Mouse (Mus musculus) frontal cortex, postnatal 14 days (tissue): ENCODE measurements around the gene Arhgap19.

Experiments used
- DNase-seq, 2 experiments: peaks; one replicate each; pipeline ENCODE4 v3.0.0; 2022; ENCODE audit warnings: low spot score in 2 of 2

Gene Arhgap19

DNA sequence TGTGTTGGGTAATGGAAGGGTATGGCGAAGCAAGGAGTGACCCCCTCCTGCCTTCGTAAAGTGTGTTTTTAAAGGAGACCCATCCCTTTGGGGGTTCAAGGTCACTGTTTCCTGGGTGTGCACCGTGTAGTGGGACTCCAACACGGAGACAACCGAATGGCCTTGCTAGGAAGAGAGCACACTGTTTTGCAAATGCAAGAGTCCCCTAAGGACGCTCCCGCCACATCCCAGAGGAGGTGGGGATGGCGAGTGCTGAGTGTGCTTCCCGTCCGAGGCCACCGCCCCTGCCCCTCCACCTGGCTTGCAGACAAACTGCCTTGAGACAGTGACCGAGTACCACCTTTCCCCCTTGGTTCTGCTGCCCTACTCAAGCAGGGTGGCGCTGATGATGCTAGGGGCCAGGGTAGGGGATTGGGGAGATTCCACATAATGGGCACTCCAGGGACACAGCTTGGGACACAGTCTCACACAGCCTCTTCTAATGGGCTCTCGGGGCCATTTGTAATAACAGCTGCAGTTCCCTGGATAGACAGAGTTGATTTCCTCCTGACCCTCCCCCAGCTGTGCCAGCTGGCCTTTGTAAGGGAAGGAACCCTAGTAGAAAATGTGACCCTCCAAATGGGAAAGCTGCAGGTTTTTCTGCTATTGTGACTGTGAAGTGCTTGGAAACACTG lies 30.0 kb upstream of the Arhgap19 start:
- DNase-seq: no peak

DNA sequence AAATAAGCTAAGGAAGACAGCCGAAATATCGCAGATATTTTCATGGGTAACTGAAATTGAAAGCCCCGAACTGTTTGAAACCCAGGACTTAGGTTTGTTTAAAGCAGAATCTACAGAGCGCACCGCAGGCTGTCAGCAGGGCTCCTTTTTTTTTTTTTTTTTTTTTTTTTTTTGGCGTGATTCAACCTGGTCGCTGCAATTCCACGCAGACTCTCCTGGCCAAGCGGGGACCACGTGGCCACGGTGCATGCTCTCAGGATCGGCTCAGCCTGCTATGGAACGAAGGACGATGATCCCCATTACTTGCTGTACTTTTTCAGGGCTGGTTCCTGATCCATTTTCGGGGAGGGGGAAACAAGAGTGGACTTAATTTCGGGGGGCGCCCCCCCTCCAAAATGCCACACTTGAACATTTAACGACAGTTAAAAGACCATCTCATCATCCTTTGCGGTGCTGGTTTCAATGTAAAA lies 29.3 kb upstream of the Arhgap19 start:
- peak in 1 of 2 experiments; percentile 23 for DNase-seq

DNA sequence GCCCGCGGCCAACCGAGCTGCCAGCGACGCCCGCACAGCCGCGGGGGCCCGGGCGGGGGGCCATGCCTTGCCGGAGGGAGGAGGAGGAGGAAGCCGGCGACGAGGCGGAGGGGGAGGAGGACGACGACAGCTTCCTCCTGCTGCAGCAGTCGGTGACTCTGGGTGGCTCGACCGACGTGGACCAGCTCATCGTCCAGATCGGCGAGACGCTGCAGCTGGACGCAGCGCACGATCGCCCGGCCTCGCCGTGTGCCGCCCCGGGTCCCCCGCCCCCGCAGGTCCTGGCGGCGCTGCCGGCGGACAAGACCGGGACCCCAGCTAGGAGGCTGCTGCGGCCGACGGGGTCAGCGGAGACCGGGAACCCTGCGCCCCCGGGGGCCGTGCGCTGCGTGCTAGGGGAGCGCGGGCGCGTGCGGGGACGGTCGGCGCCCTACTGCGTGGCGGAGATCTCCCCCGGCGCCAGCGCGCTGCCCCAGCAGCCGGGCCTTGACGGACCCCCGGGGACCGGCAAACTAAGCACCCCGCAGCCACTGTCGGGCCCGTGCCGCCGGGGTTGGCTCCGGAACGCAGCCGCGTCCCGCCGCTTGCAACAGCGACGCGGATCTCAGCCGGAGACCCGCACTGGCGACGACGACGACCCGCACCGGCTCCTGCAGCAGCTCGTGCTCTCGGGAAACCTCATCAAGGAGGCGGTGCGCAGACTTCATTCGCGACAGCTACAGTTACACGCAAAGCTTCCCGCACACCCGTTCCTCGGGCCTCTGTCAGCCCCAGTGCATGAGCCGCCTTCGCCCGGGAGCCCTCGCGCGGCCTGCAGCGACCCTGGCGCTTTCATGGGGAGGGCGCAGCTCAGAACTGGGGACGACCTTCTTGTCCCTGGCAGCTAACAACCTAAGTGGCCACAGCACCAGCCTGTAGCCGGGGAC lies 28.5 kb upstream of the Arhgap19 start:
- DNase-seq: peak; percentile 52 to 65

DNA sequence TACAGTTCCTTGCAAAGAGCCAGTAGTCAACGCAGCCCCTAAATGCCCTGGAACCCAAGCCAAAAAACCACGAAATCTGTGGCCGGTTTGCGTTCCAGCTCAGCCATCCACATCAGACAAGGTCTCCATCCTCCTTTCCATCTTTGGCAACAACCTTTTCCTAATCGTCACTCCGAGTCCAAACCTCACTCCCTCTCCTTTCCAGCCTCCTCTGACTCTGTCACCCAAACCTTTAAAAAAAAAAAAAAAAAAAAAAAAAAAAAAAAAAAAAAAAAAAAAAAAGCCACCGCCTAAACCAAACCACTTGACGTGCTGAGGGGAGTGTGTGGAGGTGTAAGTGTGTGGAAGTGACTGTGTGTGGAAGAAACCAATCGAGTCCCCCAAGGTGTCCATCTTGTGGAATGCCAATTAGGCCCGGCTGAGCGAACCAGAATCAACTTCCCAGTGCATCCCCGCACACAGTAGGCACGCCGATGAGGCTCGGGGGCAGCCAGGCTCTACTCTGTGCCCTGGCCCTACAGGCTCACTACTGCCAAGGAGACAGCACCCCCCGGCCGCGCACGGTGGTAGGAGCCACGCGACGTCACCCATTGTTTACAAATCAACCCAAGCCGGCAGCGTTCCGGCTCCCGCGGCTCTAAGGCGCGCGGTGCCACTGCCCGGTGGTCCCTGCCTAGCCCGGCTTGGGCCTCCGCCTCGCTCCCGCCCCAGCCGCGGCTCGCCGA lies 27.7 kb upstream of the Arhgap19 start, which contains the start of gene Frat1:
Gene Frat1 (plus strand): TSS at position 590 of the 725 bp plus-strand sequence.
- DNase-seq: peak; percentile 86 to 90

DNA sequence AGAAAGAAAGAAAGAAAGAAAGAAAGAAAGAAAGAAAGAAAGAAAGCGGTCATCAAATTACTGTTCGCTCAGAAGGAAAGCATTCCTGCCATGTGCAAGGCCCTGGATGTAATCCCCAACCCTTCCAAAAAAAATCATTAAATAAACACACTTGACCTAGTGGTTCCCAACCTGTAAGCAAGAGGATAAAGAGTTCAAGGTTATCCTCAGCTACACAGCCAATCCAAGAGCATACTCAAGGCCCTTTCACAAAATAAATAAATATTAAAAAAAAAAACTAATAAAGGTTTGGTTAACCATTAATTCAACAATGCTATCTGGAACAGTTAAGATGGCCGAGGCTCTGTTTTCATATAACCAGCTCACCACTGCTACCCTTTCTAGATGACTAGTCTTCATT lies 27.1 kb upstream of the Arhgap19 start:
- no peak for DNase-seq

DNA sequence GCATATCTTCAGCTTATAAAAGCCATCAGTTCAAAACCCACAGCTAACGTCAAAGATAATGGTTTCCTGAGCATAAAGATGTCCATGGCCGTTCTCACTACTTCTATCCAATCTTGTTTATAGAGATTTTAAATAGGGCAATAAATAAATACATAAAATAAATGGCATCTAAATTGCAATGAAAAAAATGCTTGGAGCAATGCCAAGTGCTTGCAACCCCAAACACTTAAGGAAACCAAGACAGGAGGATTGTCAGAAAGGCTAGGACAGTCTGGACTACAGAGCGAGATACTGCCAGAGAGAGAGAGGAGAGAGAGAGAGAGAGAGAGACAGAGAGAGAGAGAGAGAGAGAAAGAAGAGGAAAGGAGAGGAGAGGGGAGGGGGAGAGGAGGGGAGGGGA lies 24.7 kb upstream of the Arhgap19 start:
- DNase-seq: no peak

DNA sequence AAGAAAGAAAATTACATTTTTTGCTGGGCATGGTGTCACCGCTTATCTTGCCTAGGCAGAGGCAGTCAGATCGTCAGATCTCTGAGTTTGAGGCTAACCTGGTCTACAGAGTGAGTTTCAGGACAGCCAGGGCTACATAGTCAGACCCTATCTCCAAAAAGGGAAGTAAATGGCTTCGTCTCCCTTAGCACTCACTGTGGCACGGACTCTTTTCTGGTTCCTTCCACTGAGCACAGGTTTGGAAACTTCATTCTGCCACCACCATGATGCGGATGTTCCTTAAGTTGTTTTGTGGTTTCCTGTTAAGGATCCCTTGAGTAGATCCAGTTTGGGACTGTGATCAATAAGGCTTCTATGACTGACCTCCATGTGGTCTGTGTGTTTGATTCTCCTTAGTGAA lies 23.1 kb upstream of the Arhgap19 start:
- no peak for DNase-seq

DNA sequence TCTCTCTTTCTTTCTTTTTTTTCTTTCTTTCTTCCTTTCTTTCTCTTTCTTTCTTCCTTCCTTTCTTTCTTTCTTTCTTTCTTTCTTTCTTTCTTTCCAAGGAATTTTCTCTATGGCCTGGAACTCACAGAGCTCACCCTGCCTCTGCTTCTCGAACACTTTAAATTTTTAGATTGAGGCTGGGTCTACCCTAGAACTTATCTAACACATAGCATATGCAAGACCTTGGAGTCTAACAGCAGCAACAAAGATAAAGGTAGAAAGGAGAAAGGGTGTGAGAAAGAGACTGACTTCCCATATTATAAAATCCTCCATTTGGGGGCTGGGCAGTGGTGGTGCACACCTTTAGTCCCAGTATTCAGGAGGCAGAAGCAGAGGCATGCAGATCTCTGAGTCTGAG lies 20.7 kb upstream of the Arhgap19 start:
- DNase-seq: no peak

DNA sequence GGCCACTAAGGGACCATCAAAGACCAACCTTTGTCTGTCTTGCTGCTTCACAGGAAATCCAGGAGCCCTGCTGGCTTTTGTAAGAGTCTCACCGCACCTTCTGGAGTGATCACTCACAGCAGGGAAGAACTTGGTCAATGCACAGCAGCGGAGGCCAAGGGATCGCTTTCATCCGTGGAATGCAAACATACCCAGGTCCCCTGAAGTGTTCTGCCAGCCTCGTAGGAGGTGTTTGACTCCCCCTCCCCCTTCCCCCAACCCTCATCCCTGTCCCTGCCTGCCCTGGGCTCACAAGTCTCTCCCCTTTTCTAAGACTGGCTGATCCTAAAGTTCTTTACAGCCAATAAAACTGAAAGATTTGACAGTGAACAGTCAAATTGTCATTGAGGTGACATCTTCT lies 19.6 kb upstream of the Arhgap19 start:
- DNase-seq: no peak

DNA sequence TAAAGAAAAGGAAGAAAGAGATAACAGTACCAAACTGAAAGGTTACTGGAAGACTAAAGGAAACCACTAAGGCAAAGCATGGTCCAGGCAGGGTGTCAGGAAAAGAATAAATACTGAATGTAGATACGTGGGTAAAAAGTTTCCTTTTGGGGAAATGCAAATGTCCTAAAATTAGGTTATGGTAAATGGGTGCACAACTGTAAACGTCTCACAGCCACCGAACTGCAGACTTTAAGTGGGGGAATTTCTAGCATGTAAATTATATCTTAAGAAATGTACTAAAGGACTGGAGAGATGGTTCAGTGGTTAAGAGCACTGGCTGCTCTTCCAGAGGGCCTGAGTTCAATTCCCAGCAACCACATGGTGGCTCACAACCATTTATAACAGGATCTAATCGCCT lies 16.9 kb upstream of the Arhgap19 start:
- no peak for DNase-seq

DNA sequence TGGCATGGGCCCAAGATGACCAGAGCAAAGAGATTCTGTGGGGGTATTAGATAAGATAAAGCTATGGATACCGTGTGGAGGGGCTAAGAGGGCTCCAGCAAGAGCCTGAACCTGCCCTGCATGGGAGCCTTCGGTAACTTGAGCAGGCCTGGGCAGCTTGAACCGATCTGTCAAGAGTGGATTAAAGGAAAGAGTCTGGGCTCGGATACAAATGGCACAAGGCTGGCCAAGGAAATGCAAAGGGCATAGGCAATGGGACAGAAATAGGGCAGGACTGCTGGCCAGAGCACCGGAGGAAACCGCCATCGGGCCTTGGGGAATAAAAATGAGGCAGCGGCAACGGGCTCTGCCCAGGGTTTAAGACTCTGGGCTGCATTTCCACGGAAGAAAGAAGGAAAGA lies 15.5 kb upstream of the Arhgap19 start:
- no peak for DNase-seq

DNA sequence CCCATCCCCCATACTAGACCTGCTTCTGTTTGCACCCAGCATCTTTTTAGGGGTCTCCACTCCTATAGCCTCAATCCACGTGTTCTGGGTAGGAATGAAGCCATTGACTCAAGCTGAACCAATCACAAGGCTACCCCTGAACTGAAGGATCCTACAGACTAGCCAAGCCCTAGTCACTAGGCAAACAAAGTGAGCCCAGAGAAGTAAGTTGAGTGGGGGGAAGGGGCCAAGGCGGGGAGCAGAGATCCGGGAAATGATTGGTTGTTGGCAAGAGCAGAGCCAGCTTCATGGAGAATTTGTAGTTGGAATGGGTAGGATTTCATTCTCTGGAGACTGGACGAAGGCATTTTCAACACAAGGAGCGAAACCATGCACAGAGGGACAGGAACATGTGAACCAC lies 15.1 kb upstream of the Arhgap19 start:
- no peak for DNase-seq

DNA sequence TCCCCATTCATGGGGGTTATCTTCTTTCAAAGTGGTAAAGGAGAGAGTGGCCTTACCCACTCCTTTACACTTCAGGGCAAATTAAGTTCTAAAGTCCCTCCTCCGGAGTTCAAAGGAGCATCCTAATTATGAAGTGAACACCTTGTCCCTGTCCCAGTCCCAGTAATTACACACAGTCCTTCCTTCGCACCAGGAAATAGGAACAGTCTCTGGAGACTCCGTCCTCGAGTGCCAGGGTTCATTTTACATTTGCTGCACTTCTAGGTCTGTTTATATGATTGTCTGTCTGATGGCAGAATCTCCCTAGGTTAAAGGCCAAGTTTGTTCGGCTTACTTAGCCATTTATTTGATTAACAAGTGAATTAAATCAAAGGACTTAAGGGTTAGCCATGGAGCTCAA lies 14.6 kb upstream of the Arhgap19 start:
- no peak for DNase-seq

DNA sequence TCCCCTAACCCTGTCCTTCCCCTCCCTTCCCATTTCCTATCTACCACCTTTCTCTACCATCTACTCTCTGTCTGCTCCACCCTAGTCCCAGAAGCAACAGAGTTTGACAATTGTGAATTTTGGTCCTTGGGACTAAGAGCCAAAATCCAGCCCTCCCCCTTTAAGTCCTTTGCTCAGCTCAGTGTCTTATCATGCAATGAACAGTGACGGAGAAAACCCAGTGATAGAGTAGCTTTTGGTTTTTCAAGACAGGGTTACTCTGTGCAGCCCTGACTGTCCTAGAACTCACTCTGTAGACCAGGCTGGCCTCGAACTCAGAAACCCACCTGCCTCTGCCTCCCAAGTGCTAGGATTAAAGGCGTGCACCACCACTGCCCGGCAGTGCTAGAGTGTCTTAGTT lies 11.5 kb upstream of the Arhgap19 start:
- DNase-seq: no peak

DNA sequence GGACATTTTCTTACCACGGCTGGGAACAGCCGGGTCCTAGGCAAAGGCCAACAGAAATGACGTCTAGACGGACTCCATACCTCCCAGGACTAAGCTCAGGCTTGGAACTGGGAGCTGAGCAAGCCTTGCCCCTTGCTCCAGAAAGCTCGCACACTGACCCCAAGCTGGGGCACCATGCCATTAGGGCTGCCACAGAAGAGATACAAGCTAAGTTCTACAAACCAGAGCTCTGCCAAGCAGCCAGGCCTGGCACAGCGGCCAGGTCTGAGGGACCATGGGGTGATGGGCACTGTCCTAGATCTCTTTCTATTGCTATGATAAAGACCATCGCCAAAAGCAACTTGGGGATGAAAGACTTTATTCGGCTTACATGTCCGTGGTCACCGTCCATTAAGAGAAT lies 10.7 kb upstream of the Arhgap19 start:
- DNase-seq: no peak

DNA sequence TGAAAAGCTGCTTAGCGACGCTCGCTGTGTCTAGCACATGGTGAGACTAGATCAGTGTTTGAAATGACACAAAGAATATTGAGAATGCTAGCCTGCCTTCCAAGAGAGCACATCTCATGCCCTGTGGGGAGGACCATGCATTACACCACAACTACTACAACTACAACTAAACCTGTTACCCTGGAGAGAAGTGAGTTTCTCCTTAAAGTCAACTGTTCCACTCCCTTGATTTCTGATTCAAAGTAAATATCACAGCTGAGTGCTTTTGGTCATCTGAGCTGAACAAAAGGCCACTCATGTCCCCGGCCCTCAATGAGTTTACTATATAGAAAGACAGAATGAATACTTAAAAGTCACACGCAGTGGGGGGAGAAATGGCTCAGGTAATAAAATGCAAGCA lies 8.2 kb upstream of the Arhgap19 start:
- no peak for DNase-seq

DNA sequence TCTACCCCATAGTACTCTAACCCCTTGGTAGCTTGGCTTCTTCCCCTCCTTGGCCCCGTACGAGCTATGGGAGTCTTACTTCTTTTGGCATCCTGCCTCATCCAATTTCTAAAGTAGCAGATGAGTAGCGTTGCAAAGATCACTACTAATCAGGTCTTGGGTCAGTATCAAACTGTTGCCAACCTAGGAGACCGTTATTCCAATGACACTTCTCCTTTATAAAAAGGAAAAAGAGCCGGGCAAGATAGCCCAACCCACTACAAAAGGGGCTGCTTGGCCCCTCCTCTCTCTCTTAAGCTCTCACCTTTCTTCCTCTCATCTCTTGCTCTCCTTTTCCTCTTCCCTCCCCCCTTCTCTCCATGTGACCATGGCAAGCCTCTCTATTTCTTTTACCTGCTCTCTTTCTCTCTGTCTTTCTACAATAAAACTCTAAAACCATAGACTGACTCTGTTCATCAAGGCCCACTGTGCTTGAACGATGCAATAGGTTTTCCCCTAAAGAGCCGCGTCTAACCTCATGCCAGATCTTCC lies 6.3 kb upstream of the Arhgap19 start:
- no peak for DNase-seq

DNA sequence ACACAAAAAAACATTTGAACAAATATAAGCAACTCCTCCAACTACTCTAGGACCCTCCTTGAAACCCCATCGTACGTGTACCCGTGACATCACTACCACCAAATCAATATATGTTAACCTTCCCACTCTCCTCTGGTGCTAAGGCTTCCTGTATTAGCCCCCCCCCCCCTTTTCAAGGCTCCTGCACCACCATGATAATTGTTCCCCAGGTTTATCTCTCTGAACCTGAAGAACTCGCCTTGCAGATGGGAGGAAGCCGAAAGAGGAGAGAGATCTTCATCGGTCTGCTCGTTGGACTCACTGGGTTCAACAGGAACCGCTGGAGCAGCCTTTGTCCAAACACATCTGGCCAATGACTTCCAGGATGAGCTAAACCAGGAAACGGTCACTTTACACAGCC lies 5.7 kb upstream of the Arhgap19 start:
- no peak for DNase-seq

DNA sequence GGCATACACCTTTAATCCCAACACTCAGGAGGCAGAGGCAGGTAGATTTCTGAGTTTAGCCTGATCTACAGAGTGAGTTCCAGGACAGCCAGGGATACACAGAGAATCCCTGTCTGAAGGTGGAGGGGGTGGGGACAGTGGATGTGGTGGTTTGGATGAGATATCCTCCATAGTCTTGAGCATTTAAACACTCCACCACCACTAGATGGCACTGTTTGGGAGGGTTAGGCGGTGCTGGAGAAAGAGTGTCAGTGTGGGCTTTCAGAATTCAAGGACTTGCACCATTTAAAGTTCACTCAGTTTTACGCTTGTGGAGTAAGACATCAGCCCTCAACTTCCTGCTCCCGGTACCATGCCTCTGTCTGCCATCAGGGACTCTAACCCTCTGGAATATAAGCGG lies 4.0 kb upstream of the Arhgap19 start:
- no peak for DNase-seq

DNA sequence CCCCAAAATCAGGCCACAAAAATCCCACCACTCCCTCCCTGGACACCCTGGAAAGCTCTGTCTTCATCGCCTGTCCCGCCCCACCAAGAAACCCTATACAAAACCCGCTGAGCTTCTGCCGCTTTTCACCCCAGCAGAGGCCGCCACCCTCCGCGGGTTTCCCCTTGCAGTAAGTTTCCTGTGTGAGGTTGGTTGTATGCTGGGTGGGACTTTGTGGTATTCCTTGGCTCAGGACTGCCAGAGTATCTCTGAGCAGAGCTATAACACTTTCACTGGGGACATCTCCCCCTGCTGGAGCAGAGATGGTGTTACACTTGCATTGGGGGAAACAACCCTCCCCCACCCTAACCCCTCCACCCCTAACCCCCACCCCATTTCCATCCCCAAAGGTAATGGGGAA lies 1.5 kb upstream of the Arhgap19 start:
- no peak for DNase-seq

DNA sequence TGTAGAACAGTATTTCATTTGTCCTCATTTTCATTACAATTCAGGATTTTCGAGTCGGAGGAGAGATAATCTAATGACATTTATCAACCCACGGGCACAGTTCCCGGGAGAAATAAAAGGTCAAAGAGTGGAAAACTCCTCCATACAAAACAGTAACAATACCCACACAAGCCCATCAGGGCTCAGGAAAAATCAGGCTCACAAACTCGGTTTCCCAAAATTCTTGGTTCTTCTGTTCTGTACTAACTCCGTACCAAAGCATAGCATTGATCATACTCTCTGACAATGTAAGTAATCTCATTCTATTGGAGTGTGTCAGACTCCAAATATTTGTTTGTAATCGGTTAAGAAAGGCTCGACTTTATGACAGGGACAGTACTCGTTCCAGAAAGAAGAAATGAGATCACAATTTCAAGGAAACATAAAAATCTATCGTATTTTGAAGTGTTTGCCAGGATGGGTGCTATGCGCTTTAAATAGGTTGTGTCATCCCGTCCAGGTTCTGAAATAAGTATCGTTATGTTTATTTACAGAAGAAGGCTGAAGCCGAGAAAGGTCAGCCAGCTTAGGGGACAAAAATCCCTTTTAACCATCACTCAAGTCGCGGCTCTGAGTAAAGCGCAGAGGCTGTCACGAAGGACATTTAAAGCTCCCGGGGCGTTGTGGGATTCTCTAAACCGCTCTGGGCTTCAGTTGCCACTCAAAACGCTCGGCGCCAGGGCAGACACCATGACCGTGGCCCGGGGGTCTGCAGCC lies 683 bp downstream of the Arhgap19 start:
- no peak for DNase-seq
